Mouse (Mus musculus): ENCODE results near the gene Kcna2.

The Kcna2 gene

DNA sequence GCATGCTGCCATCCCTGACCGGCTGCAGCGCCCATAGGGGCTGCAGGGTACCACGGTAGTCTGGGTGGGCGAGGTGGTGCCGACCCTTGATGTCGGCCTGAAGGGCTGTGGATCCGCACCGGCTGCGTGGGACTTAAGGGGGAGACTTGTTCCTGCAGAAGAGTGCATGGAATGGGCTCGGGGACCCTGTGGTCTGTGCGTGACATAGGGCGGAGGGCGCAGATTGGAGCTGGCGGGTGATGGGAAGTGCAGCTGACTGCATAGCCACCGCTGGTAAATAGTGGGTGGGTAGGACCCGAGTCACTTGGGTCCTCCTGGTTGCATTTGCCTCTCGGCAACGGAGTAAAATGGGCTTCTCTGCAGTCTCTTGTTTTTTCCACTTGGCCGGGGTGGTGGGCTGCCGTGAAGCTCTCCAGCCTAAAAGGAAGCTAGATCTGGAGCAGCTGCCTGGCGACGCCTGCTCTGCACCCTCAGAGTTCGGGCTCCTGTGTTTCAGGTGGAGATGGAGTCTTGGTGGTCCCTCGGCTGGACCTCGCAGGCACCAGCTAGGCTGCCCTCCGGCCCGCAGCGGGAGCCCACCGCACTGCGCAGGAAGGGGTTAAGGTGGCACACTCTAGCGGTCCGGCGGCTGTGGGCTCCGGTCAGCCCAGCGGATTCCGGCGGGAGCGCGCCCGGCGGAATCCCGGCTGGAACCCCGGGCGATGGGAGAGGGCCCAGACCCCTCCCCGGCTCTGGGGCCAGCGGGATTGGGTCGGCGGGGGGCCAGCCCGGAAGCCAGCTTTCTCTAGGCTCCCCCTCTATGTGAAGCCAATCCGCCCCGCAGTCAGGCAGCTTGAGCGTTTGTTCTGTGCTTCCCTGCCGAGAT lies 1.1 kb downstream of the Kcna2 start:
- DNase-seq (ENCODE audit: low read depth, low spot score): peak; percentile 72

DNA sequence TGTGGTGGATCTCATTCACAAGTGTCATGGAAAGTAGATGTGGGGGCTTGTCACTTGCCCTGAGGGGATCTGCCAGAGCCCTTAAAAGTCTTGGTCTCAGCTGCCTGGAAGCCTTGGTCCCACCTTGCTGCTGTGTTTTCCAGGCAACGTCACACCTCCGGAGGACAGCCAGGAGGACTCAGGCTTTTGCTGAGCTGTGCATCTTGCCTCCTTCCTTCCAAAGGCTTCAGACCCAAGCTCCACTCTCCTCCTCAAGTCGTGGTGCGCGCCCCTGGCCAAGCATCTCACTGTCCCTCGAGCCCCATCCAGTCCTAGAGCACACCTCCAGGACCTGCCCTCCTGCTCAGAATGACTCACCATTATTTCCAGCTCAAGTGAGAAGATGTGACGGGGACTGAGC lies 2.1 kb downstream of the Kcna2 start:
- DNase-seq (ENCODE audit: low read depth, low spot score): peak; percentile 72

DNA sequence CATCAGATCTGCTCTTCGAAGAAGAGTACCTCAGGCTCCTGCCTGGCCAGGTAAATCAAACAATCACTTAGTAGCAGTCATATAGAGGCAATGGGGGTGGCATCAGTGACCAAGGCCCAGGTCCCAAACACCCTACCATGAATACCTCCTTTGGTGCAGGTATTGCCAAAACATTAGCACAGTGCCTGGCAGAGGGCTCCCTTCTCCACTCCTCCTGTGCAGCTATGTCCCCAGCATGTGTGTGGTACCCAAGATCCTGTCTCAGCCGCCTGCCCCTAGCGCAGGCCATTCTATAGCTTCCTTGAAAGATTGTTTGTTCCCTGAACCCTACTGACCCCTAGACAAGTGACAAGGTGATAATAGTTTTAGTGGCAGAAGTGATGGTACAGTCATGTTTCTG lies 2.5 kb downstream of the Kcna2 start:
- peak; percentile 39 for DNase-seq (ENCODE audit: low read depth, low spot score)

DNA sequence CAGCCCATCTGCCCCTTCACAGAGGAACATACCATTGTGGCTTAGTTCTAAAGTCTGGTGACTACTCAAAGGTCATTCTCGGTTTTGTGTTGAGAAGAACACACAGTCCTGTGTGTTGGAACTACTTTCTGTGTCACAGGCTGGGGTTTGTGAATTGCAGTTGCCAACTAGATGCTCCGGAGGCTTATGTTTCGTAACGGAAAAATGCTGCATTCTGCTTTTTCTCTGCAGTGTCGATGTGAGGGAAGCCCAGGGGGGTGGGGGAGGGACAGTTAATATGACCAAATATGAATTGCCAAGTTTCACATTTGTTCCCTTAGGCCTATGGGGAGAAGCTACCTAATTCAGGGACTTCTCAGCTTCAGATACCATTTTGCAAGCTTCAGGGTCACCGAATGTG lies 5.0 kb downstream of the Kcna2 start:
- peak; percentile 74 for DNase-seq (ENCODE audit: low read depth, low spot score)

DNA sequence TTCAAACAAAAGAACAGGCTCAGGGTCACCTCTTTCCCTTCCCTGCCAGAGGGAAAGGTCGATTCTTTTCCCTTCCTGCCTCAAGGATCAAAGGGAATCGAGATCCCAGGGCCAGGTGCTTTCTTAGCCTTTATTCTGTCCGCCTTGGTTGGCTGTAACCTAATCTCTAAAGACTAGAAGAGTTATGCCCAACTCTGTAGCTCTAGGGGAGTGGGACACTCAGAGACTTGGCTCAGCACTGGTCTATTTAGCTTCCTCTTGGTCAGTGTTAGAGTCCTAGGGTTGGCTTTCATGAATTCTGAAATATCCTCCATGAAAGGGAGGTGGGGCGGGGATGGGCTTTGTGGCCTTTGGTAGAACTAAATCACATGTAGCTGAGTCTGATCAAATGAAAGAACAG lies 11.6 kb downstream of the Kcna2 start:
- no peak for DNase-seq (ENCODE audit: low read depth, low spot score)

DNA sequence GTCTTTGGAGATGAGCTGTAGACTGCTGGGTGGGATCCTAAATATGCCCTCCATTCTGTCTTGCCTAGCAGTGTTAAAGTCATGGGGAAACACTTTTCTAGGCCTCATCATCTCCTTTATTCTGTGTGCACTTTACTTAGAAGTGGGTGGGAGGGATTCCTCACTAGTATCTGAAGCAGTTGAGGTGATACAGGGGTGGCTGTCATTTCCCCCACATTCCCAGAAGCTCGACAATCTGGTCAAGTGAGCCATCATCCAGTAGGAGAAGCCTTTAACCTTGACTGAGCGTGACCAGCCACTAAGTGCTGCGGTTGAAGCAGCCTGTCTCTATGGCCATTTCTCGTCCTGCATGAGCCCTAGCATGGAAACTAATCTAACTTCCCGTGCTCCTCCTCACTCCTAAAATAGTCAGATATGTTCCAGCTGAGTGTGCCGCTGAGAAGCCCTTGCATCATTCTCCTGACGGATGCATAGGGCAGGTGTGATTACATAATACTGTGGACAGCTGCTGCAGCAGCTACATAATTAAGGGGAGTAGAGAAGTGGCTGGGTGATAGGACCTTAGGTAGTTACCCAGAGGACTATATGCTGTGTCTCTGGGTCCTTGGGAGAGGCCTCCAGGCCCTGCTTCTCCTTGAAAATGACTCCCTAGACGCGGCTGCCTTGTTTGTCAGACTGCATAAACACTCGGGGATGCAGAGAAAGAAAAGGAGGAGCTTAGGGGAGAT lies 12.2 kb downstream of the Kcna2 start:
- peak; percentile 73 for DNase-seq (ENCODE audit: low read depth, low spot score)

DNA sequence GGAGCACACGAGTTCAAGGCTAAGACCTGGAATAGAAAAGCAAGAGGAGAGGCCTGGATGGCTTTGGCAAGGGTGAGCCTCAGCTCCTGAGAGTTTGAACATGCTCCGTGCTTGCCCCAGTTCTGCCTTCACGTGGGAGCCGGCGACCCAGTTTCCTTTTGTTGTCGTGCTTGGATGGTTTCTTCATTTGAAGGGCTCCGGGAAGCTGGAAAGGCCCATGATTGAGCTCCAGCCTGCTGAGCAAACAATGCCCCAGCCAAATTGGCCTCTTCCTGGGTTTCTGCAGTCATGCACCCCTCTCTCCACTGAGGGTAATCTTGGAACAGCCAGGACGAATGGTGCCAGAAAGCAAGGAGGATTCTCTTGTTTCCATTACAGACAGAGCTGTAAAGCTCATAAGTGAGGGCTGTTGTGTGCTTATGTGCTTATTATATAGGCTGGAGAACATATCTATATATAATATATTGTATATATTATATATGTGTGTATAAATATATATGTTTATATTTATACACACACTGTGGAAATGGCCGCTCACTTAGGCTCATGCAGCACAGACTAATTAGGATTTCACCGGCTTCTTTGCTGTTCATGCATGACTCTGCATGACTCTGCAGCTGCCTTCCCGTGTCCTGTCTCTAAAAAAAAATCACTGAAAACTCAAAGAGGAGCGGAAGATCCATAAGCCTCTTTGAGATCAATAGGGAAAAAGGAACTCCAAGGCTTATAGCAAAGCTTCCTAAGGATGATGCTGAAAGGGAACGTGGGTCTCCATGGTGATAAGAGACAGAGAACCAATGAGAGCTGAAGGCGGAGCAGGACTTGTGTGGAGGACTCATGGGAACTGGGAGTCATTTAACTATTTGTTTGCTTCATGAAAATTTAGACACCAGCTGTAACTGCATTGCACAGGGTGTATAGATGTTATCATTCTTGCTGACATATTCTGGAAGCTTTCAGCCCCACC lies 13.1 kb downstream of the Kcna2 start:
- peak; percentile 95 for DNase-seq (ENCODE audit: low read depth, low spot score)

DNA sequence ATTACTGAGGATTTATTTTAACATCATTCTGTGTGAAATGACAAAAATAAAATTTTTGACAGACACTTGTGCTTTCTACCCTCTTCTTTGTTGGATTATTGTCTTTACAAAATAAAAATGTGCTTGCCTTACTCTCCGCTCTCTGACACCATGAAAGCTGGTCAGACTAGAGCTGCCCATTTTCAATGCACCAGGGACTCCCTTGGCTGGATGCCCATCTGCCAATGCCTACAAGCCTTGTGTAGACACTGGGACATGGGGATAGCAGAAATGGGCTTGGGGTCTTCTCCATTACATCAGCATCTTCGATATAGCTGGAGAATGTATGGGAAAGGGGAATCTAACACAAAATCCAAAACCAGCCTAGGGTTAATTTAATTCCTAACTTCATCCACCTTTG lies 14.0 kb downstream of the Kcna2 start:
- DNase-seq (ENCODE audit: low read depth, low spot score): no peak

DNA sequence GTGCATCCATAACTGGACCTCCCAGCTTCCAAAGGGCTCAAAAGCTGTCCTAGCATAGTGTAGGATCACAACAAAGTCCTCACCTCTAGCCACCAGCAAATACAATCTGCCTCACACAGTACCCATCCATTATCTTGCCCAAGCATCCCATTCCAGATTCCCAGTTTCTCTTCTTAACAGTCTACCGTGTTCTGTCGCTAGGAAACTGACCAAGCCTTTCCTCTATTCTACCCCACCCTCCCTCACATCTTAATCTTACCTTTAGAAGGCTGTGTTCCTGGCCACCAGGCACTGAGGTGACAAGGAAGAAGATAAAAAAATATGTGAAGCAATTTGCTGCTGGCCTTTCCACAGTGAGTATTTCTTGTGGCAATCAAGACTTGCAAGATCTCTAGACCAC lies 14.8 kb downstream of the Kcna2 start:
- DNase-seq (ENCODE audit: low read depth, low spot score): no peak

DNA sequence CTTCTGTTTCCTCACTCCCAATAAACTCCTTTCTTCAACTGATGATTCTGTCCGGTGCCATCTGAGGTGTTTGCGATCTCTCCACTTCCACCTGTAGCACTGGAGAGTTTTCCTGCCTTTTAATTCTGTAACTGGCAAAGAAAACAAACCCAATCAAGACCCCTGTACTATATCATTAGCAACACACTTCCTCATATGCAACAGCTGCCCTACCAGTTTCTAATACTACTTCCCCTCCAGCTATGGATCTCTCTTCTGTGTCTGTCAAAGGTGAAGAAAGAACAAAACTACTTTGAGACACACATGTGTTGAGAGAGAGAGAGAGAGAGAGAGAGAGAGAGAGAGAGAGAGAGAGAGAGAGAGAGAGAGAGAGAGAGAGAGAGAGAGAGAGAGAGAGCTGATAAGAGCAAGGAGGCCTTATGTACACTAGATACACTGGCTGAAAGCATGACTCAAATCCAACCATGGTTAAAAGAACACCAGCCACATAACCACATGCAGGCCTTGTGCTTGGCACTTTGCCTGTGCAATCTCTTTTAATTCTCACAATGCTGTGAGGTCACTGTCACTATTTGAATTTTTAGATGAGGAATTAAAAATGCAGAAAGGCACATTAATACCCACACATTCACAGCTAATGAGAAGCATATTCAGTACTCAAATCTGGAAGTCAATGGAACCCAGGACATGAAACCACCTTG lies 19.1 kb downstream of the Kcna2 start:
- no peak for DNase-seq (ENCODE audit: low read depth, low spot score)

DNA sequence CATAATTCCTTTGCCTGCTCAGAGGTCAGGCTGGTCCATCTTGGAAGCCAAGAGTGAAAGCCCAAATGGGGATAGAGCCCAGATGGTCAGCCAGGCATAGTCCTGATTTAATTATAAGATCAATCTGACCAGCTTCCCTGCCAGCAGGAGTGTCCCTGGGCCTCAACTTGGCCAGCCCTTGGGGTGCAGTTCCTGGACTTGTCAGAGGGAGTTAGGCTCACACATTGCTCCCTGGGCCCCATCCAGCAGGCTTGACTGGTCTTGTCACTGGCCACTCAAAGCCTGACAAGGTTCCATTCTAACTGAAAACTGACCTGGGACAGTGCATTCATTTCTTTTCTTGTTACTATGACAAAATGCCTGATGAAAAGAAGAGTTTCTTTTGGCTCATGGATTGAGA lies 21.4 kb downstream of the Kcna2 start:
- peak; percentile 88 for DNase-seq (ENCODE audit: low read depth, low spot score)

DNA sequence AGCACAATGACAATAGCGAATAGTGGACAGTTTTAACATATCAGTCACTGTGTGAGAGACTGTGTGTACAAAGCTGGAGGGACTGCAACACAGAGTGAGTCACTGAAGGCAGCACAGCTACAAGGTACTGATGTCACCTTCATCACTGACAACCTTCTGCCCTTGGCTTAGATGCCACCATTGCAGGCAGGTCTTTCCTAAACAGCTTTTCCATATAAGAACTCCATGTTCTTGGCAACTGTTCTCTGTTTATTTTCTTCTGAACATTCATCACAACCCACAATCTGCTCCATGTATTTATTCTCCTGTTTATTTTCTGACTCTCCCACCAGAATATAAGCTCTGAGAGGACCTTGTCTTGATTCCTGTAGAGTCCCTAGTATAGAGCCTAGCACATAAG lies 26.7 kb downstream of the Kcna2 start:
- DNase-seq (ENCODE audit: low read depth, low spot score): no peak

DNA sequence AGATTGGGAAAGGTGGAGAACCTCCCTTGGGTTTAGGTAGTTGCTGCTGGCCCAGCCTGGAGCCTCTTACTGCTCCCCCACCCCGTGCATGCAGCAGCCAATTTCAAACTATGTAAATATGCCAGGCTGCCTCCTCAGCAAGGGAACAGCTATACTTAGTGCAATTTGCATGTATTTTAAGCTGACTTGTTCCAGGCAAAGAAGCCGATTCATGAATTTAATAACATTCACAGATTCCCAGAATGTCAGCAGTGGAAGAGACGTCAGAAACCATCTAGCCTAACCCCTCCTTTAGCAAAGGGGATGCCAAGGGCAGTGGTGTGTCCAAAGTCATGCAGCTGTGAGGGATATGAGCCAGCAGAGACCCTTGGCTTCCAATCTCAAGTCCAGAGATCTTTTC lies 27.5 kb downstream of the Kcna2 start:
- DNase-seq (ENCODE audit: low read depth, low spot score): peak; percentile 90

DNA sequence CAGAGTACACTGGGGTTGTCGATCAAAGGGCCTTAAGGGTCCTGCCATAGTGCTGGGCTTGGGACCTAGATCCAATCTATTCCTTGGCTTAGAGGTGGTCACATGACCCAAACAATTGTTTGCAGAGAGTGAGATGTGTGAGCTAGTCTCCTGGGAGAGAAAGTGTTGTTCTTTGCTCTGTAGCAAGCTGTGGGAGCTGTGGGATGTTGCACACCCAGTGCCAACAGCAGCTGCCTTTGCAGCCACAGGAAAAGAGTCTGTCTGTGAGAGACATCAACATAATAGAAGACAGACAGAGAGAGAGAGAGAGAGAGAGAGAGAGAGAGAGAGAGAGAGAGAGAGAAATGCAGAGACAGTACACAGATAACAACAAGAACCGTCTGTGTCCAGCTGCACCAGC lies 28.3 kb downstream of the Kcna2 start:
- DNase-seq (ENCODE audit: low read depth, low spot score): peak; percentile 73

DNA sequence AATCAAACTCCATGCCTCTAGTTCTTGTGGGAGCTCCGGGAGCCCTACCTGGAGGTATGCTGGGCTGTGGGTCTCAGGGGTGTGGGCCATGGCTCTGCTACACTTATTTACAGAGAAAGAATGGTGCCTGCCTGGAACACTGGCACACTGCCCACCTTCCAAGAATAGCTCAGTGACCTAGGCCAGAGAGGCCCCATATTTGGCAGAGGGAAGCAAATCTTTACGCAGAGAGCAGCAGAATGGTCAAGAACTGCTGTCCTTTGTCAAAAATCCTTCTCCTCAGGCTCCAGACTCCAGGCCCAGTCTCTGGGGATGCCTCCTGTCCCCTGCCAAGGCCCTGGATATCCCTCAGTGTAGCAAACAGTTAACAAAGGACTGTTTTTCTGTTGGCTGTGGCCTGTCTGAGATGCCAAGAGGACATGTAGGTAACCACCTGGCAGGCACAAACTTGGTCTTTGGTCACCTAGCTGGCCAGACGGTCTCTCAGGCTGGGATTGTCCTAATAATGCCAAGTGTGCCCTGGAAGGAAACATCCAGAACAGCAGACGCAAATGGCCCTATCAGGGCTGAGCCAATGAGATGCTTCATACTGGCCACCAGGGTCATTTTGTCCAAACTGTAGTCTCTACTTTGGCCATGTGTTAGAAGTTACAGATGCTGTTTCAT lies 29.8 kb downstream of the Kcna2 start:
- peak; percentile 75 for DNase-seq (ENCODE audit: low read depth, low spot score)

DNA sequence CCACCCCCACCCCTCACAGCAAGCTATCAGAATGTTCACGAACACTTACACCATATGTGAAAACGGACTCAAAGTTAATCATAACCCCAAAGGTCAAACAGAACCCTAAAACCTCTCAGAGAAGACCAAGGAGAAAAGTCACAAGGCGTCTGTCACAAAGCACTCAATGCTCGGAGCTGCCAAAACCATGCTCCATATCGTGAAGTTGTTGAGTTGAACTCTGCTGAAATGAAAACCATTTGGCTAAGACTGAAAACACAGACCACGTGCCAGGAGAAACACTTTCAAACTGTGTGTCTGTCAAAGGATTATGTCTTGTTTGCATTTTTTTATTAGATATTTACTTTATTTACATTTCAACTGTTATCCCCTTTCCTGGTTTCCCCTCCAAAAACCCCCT lies 30.9 kb downstream of the Kcna2 start:
- no peak for DNase-seq (ENCODE audit: low read depth, low spot score)

DNA sequence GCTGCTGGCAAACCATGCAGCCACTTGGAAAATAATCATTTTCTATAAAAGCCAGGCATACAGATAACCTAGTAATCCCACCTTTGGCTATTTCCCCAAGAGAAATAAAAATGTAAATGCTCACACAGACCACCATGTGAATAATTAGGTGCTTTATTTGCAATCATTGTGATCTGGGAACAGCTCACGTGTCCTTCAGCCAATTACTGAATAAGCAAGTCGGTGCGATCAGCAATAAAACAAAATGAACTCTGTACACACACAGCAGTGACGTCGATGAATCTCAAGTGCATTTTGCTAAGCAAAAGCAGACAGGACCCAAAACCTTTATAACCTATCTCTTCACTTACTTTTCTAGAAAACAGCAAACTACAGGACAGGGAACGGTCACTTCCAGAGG lies 31.7 kb downstream of the Kcna2 start:
- no peak for DNase-seq (ENCODE audit: low read depth, low spot score)

DNA sequence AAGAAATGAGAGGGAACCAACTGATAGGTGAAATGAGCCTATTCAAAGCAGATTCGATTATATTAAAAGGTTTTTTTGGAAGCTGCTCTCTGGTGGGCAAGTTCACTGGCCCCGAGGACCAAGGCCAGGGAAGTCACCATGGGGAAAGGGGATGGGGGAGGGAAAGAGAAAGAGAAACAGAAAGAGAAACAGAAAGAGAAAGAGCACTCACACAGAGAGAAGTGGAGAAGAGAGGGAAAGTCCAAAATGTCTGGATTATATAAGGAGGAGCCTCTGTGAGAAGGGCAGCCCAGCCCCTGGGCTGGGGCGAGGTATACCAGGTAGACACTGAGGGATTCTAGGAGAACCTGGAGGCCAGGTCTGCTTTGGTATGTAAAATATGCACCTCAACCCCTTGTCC lies 33.5 kb downstream of the Kcna2 start:
- DNase-seq (ENCODE audit: low read depth, low spot score): no peak

DNA sequence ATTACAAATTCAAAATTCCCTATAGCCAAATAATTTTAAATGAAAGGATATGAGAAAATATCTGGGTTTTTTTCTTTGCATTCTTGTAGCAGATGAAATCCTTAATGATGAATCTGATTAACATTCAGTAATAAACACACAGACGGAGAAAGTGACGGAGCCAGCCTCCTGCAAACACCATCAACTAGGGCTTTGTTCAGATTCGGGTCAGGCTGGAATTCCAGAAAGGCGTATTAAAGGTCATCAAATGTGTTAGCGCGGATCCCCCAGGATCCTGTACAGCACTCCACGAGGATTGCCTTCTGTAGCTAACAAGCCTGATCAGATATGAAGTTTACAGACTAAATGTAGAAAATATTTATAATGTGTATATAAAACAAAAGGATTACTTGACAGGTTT lies 46.2 kb downstream of the Kcna2 start:
- no peak for DNase-seq (ENCODE audit: low read depth, low spot score)

DNA sequence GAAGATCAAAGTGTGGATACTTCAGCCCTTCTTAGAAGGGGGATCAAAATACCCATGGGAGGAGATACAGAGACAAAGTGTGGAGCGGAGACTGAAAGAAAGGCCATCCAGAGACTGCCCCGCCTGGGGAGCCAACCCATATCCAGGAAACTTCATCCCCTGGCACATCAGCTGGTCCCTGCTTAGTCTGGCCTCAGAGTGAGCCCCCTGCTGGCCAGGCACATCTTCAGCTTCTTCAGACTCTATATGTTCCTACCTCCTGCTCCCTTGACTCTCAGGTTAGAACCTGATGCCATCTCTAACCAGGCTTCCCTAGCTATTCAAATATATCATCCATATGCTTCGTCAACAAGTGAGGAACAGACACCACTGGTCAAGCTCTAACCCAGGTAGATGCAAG lies 48.1 kb downstream of the Kcna2 start:
- peak; percentile 73 for DNase-seq (ENCODE audit: low read depth, low spot score)

DNA sequence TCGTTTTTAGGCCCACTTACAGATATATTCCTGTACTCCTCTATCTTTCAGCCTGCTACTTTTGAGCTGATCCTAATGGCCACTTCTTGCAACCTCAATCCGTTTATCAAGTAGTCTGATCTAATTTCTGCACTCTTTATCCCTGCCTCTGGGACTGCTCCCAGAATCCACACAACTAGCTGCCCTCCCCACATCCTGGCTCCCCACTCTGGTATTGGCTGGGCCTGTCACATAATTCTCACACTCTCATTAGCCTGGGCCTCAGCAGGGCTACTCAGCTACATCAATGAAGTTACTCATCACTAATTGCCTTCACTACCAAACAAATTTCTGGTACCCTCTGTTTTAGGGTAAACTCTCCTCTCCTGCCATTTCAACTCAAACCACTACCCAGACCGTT lies 49.5 kb downstream of the Kcna2 start:
- DNase-seq (ENCODE audit: low read depth, low spot score): peak; percentile 44
